Mouse (Mus musculus): ENCODE data around the gene Neurl4.

DNA sequence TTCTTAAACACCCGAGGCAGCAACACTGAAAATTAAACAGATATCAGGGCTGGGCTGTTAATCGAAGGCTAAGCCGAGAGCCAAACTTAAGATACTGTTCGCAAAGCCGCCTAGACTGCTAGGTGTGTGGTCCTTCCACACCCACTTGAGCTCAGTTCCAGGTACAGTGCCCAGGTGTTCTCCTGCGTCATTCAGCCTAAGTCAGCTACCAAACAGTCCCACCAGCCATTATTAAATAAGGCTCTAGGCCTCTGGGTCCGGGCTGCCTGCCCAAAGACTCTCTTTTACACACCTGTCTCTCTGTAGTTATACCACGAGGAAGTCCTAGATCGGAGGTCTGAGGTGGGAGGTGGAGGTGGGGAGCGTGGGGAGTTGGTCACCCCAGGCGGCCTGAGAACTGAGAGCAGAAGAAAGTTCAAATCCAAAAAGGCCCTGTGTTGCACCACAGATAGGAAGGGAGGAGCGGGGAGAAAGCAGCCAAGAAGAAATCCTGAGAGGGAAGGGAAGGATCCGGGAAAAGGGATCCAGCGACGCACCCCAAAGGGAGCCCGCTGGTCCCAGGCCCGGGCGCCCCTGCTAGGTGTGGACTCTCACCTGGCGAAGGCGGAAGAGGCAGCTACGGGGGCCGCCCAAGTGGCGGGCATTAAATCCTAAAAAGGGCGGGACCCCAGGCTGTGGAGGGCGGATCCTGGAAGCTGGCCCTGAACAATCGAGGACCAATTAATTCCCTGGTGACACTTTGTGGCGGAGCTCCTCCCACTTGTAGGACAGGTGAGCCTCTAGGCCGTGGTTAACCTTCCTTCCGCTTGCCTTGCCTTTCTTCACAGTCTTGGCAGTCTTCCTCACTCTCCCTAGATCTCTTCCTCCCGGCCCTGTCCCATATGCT is 42.5 kb upstream of the Neurl4 start, which contains the start of gene Tnk1:
- TF ChIP-seq CTCF (IDR thresholded peaks at IDR 0.05; ENCODE audit: low read depth, low read length) (no peak), POLR2A (IDR thresholded peaks at IDR 0.05; ENCODE audit: extremely low read depth, insufficient read depth, low read length) (no peak)

All from liver, adult 2 months (tissue).